Mouse (Mus musculus): ENCODE measurements around the gene Tnfrsf8. TPM values are rescaled to one million over a fixed set of nuclear protein-coding genes. Genes with fewer than 3 reads are reported as not detected.
"Not testable (repeated sequence)": the region's sequence is repeated elsewhere in the genome, so short reads cannot be mapped to it uniquely, and the experiment has no call there.

The Tnfrsf8 gene
- total RNA-seq (2017): 0.58 and 0.86 TPM in 2 replicates

- ATAC-seq (ENCODE audit: extremely low read depth, insufficient number of reproducible peaks, low FRiP score, poor library complexity, severe bottlenecking): peak; percentile 20; the same call in 1 of the 2 replicates
These were observed at the start of gene Tnfrsf8 for GRCm38 (mm10) chr4:145314836-145315467. Gene Tnfrsf8, minus strand, starts transcription at chr4:145315164.

- not testable (repeated sequence) for ATAC-seq (ENCODE audit: extremely low read depth, insufficient number of reproducible peaks, low FRiP score, poor library complexity, severe bottlenecking)
These were observed 46.7 kb upstream of the Tnfrsf8 start for GRCm38 (mm10) chr4:145361635-145362034.

- peak; percentile 48; the same call in 1 of the 2 replicates for ATAC-seq (ENCODE audit: extremely low read depth, insufficient number of reproducible peaks, low FRiP score, poor library complexity, severe bottlenecking)
These were observed 46.1 kb upstream of the Tnfrsf8 start for GRCm38 (mm10) chr4:145361065-145361464.

- no peak for ATAC-seq (ENCODE audit: extremely low read depth, insufficient number of reproducible peaks, low FRiP score, poor library complexity, severe bottlenecking)
These were observed 45.6 kb upstream of the Tnfrsf8 start for GRCm38 (mm10) chr4:145360567-145360966.

GRCm38 (mm10) chr4:145356234-145356633 is 41.3 kb upstream of the Tnfrsf8 start:
- peak; percentile 64 for ATAC-seq (ENCODE audit: extremely low read depth, insufficient number of reproducible peaks, low FRiP score, poor library complexity, severe bottlenecking)

GRCm38 (mm10) chr4:145353855-145354254 is 38.9 kb upstream of the Tnfrsf8 start:
- ATAC-seq (ENCODE audit: extremely low read depth, insufficient number of reproducible peaks, low FRiP score, poor library complexity, severe bottlenecking): peak; percentile 86

- no peak for ATAC-seq (ENCODE audit: extremely low read depth, insufficient number of reproducible peaks, low FRiP score, poor library complexity, severe bottlenecking)
These were observed 30.0 kb upstream of the Tnfrsf8 start for GRCm38 (mm10) chr4:145344948-145345347.

- ATAC-seq (ENCODE audit: extremely low read depth, insufficient number of reproducible peaks, low FRiP score, poor library complexity, severe bottlenecking): no peak
These were observed 27.2 kb upstream of the Tnfrsf8 start for GRCm38 (mm10) chr4:145341879-145342809.

- ATAC-seq (ENCODE audit: extremely low read depth, insufficient number of reproducible peaks, low FRiP score, poor library complexity, severe bottlenecking): no peak
These were observed 23.2 kb upstream of the Tnfrsf8 start for GRCm38 (mm10) chr4:145337906-145338858.

GRCm38 (mm10) chr4:145336587-145336986 is 21.6 kb upstream of the Tnfrsf8 start:
- no peak for ATAC-seq (ENCODE audit: extremely low read depth, insufficient number of reproducible peaks, low FRiP score, poor library complexity, severe bottlenecking)

GRCm38 (mm10) chr4:145336019-145336418 is 21.1 kb upstream of the Tnfrsf8 start:
- ATAC-seq (ENCODE audit: extremely low read depth, insufficient number of reproducible peaks, low FRiP score, poor library complexity, severe bottlenecking): no peak

- no peak for ATAC-seq (ENCODE audit: extremely low read depth, insufficient number of reproducible peaks, low FRiP score, poor library complexity, severe bottlenecking)
These were observed 8.7 kb upstream of the Tnfrsf8 start for GRCm38 (mm10) chr4:145323631-145324030.

- ATAC-seq (ENCODE audit: extremely low read depth, insufficient number of reproducible peaks, low FRiP score, poor library complexity, severe bottlenecking): no peak
These were observed 8.1 kb upstream of the Tnfrsf8 start for GRCm38 (mm10) chr4:145322995-145323627.

- no peak for ATAC-seq (ENCODE audit: extremely low read depth, insufficient number of reproducible peaks, low FRiP score, poor library complexity, severe bottlenecking)
These were observed 7.2 kb upstream of the Tnfrsf8 start for GRCm38 (mm10) chr4:145322211-145322610.

GRCm38 (mm10) chr4:145320624-145321023 is 5.7 kb upstream of the Tnfrsf8 start:
- no peak for ATAC-seq (ENCODE audit: extremely low read depth, insufficient number of reproducible peaks, low FRiP score, poor library complexity, severe bottlenecking)

GRCm38 (mm10) chr4:145319274-145320226 is 4.6 kb upstream of the Tnfrsf8 start:
- ATAC-seq (ENCODE audit: extremely low read depth, insufficient number of reproducible peaks, low FRiP score, poor library complexity, severe bottlenecking): peak; percentile 46; the same call in 1 of the 2 replicates

GRCm38 (mm10) chr4:145316708-145317107 is 1.7 kb upstream of the Tnfrsf8 start:
- no peak for ATAC-seq (ENCODE audit: extremely low read depth, insufficient number of reproducible peaks, low FRiP score, poor library complexity, severe bottlenecking)
